Mouse (Mus musculus) myocyte (in vitro differentiated cells): ENCODE measurements at regions not wholly inside any gene's neighbourhood (a gene's known extent, or its start where the extent isn't known, plus 50 kb on each side); places are given as distances from the start of the nearest gene placed in this dataset.

Experiments
- H3K27me3 ChIP-seq: one replicate; pipeline ENCODE4 v1.6.1; 2011; ENCODE audit not compliant: control insufficient read depth, insufficient read depth, insufficient read length
- H3K36me3 ChIP-seq: one replicate; pipeline ENCODE4 v1.6.1; 2011; ENCODE audit not compliant: control insufficient read depth, insufficient read depth
- H3K4me2 ChIP-seq: one replicate; pipeline ENCODE4 v1.6.1; 2011; ENCODE audit warnings: low read depth, control low read depth
- H3K4me3 ChIP-seq: one replicate; pipeline ENCODE4 v1.5.1; 2011; ENCODE audit warnings: mild to moderate bottlenecking, control low read depth, moderate library complexity
- H3K79me2 ChIP-seq: one replicate; pipeline ENCODE4 v1.6.1; 2011; ENCODE audit not compliant: control insufficient read depth, insufficient read depth
- H3ac ChIP-seq: one replicate; pipeline ENCODE4 v1.6.1; 2011; ENCODE audit not compliant: control insufficient read depth, insufficient read length
- CEBPB ChIP-seq: IDR thresholded peaks from 2 replicates; pipeline ENCODE4 v1.6.1; 2011; ENCODE audit warnings: mild to moderate bottlenecking, moderate library complexity; ENCODE audit not compliant: poor library complexity, insufficient read depth, severe bottlenecking
- E2F4 ChIP-seq: IDR thresholded peaks from one replicate; pipeline ENCODE4 v1.6.1; 2011; ENCODE audit warnings: mild to moderate bottlenecking, control low read depth, moderate library complexity; ENCODE audit not compliant: insufficient read depth
- MAX ChIP-seq: IDR thresholded peaks from one replicate; pipeline ENCODE4 v1.6.1; 2011; ENCODE audit warnings: low read depth, mild to moderate bottlenecking, control low read depth
- MYOD1 ChIP-seq, 3 experiments: IDR thresholded peaks; one replicate each; pipeline ENCODE4 v1.6.1; 2011; ENCODE audit warnings: control low read depth in 2 of 3, low read depth in 2 of 3, mild to moderate bottlenecking in 2 of 3, moderate library complexity in 1 of 3; ENCODE audit not compliant: insufficient read length in 2 of 3, control insufficient read depth in 1 of 3
- MYOG ChIP-seq, 3 experiments: IDR thresholded peaks; one replicate each; pipeline ENCODE4 v1.6.1; 2011; ENCODE audit warnings: control low read depth in 2 of 3, low read depth in 2 of 3, mild to moderate bottlenecking in 2 of 3; ENCODE audit not compliant: insufficient read length in 2 of 3, control insufficient read depth in 1 of 3, insufficient read depth in 1 of 3
- POLR2A ChIP-seq: IDR thresholded peaks from one replicate; pipeline ENCODE4 v1.6.1; 2011; ENCODE audit warnings: low read depth, mild to moderate bottlenecking, control low read depth, moderate library complexity; ENCODE audit not compliant: insufficient read length
- REST ChIP-seq: IDR thresholded peaks from one replicate; pipeline ENCODE4 v1.6.1; 2011; ENCODE audit warnings: mild to moderate bottlenecking, control low read depth, moderate library complexity; ENCODE audit not compliant: insufficient read depth, insufficient read length
- SRF ChIP-seq: IDR thresholded peaks from one replicate; pipeline ENCODE4 v1.6.1; 2011; ENCODE audit warnings: low read depth; ENCODE audit not compliant: control insufficient read depth, insufficient read length
- TCF12 ChIP-seq: IDR thresholded peaks from one replicate; pipeline ENCODE4 v1.6.1; 2011; ENCODE audit warnings: mild to moderate bottlenecking, control low read depth; ENCODE audit not compliant: poor library complexity, insufficient read depth, severe bottlenecking
- TCF3 ChIP-seq: IDR thresholded peaks from one replicate; pipeline ENCODE4 v1.6.1; 2011; ENCODE audit warnings: low read depth, control low read depth; ENCODE audit not compliant: insufficient read length
- USF1 ChIP-seq: IDR thresholded peaks from one replicate; pipeline ENCODE4 v1.6.1; 2011; ENCODE audit warnings: low read depth, mild to moderate bottlenecking, control low read depth, moderate library complexity

GRCm38 (mm10) chr8:126873306-126873705 lies 72.3 kb downstream of the Tomm20 start:
- Histone ChIP-seq H3K36me3 (no peaks in the 10 kb centered on the region), H3ac (no peak overlapping the region), H3K79me2 (no peaks in the 10 kb centered on the region), H3K27me3 (no peaks in the 10 kb centered on the region), H3K4me3 (no peak overlapping the region), H3K4me2 (peak overlapping the region; percentile 45)
- peak in 2 of 3 experiments; percentile 39 to 76 for TF ChIP-seq MYOD1 (IDR thresholded peaks at IDR 0.05; ENCODE audit: control insufficient read depth in 1 of 3, insufficient read length in 2 of 3, low read depth in 2 of 3)
- TF ChIP-seq SRF = no peak
- TF ChIP-seq REST = no peak
- no peak for TF ChIP-seq TCF3
- peak; percentile 39 for TF ChIP-seq TCF12
- peak in 2 of 3 experiments; percentile 33 to 82 for TF ChIP-seq MYOG (IDR thresholded peaks at IDR 0.05; ENCODE audit: control insufficient read depth in 1 of 3, insufficient read depth in 1 of 3, insufficient read length in 2 of 3, low read depth in 2 of 3)

- Histone ChIP-seq H3K4me2 (peak overlapping the region; percentile 45), H3K4me3 (no peak overlapping the region), H3K36me3 (no peaks in the 10 kb centered on the region), H3ac (no peak overlapping the region), H3K27me3 (no peaks in the 10 kb centered on the region), H3K79me2 (no peaks in the 10 kb centered on the region)
- peak in 1 of 3 experiments; percentile 82 for TF ChIP-seq MYOG (IDR thresholded peaks at IDR 0.05; ENCODE audit: control insufficient read depth in 1 of 3, insufficient read depth in 1 of 3, insufficient read length in 2 of 3, low read depth in 2 of 3)
- peak; percentile 75 for TF ChIP-seq USF1
- TF ChIP-seq TCF12 = no peak
- peak in 1 of 3 experiments; percentile 44 for TF ChIP-seq MYOD1 (IDR thresholded peaks at IDR 0.05; ENCODE audit: control insufficient read depth in 1 of 3, insufficient read length in 2 of 3, low read depth in 2 of 3)
- TF ChIP-seq MAX = no peak
Observed at GRCm38 (mm10) chr8:126872574-126872973, 73.1 kb downstream of the Tomm20 start.

- H3K4me2 ChIP-seq = peak overlapping the region; percentile 45
- no peak for TF ChIP-seq SRF
- TF ChIP-seq MYOD1 (IDR thresholded peaks at IDR 0.05; ENCODE audit: control insufficient read depth in 1 of 3, insufficient read length in 2 of 3, low read depth in 2 of 3) = peak in 1 of 3 experiments; percentile 44
Observed at GRCm38 (mm10) chr8:126872133-126872532, 73.5 kb downstream of the Tomm20 start.

GRCm38 (mm10) chr8:126869464-126869850 lies 76.2 kb downstream of the Tomm20 start:
- Histone ChIP-seq H3K4me2 (no peak overlapping the region), H3K4me3 (no peak overlapping the region), H3K79me2 (no peaks in the 10 kb centered on the region), H3ac (no peak overlapping the region), H3K27me3 (no peaks in the 10 kb centered on the region), H3K36me3 (no peaks in the 10 kb centered on the region)
- TF ChIP-seq E2F4 (no peak), USF1 (no peak), SRF (no peak), REST (no peak)

More at GRCm38 (mm10) chr8:126872133-126872532, 73.5 kb downstream of the Tomm20 start:
- Histone ChIP-seq H3K36me3 (no peaks in the 10 kb centered on the region), H3K27me3 (no peaks in the 10 kb centered on the region), H3K4me3 (no peak overlapping the region), H3ac (no peak overlapping the region), H3K79me2 (no peaks in the 10 kb centered on the region)

- Histone ChIP-seq H3K4me2 (no peak overlapping the region), H3K36me3 (no peaks in the 10 kb centered on the region), H3K79me2 (no peaks in the 10 kb centered on the region), H3K4me3 (no peak overlapping the region), H3ac (no peak overlapping the region), H3K27me3 (no peaks in the 10 kb centered on the region)
- TF ChIP-seq USF1 (no peak), E2F4 (no peak), TCF12 (no peak), POLR2A (no peak), REST (no peak), CEBPB (no peak), MAX (no peak), MYOG (IDR thresholded peaks at IDR 0.05; ENCODE audit: control insufficient read depth in 1 of 3, insufficient read depth in 1 of 3, insufficient read length in 2 of 3, low read depth in 2 of 3) (no peak), TCF3 (no peak), SRF (no peak)
Observed at GRCm38 (mm10) chr8:126868831-126869463, 76.7 kb downstream of the Tomm20 start.
